Mouse (Mus musculus) MEL (cell line): ENCODE data around the gene Celsr2. TPM values are rescaled to one million over a fixed set of nuclear protein-coding genes. Genes with fewer than 3 reads are reported as not detected.
A peak's percentile ranks its signal among the peaks of the same experiment; 100 is the strongest.

Experiments
- DNase-seq: peaks from one replicate; pipeline ENCODE4 v3.0.0; 2011; ENCODE audit warnings: low read depth, low spot score
- H3K27ac ChIP-seq: 2 replicates; pipeline ENCODE4 v1.5.1; 2012; ENCODE audit warnings: low read depth, mild to moderate bottlenecking, control low read depth, low read length, moderate library complexity; ENCODE audit not compliant: control insufficient read depth
- H3K27me3 ChIP-seq, 2 experiments: fragments of 150-350 bp in 1 of 2; sonication (generic) in 1 of 2; 2 replicates each; pipeline ENCODE4 v1.6.1; 2012; ENCODE audit warnings: low read length in 2 of 2, mild to moderate bottlenecking in 2 of 2, improper control_type of control experiment in 1 of 2, moderate library complexity in 1 of 2; ENCODE audit not compliant: insufficient read depth in 2 of 2, control insufficient read depth in 1 of 2
- H3K36me3 ChIP-seq, 2 experiments: 2 replicates each; pipeline ENCODE4 v1.6.1; 2012 to 2014; ENCODE audit warnings: low read length in 2 of 2, improper control_type of control experiment in 1 of 2, inconsistent platforms in 1 of 2, mild to moderate bottlenecking in 1 of 2; ENCODE audit not compliant: insufficient read depth in 2 of 2, control insufficient read depth in 1 of 2
- H3K4me1 ChIP-seq, 2 experiments: fragments of 150-350 bp in 1 of 2; sonication (generic) in 1 of 2; 2 replicates each; pipeline ENCODE4 v1.6.1; 2012; ENCODE audit warnings: low read length in 2 of 2, improper control_type of control experiment in 1 of 2, mild to moderate bottlenecking in 1 of 2; ENCODE audit not compliant: insufficient read depth in 2 of 2, control insufficient read depth in 1 of 2
- H3K4me3 ChIP-seq, 2 experiments: fragments of 150-350 bp in 1 of 2; sonication (generic) in 1 of 2; 2 replicates each; pipeline ENCODE4 v1.5.1; 2012; ENCODE audit warnings: low read depth in 2 of 2, low read length in 2 of 2, mild to moderate bottlenecking in 2 of 2, moderate library complexity in 2 of 2, control low read depth in 1 of 2, improper control_type of control experiment in 1 of 2; ENCODE audit not compliant: control insufficient read depth in 1 of 2, insufficient read depth in 1 of 2
- H3K79me2 ChIP-seq: 2 replicates; pipeline ENCODE4 v1.6.1; 2012; ENCODE audit warnings: mild to moderate bottlenecking, low read length, moderate library complexity; ENCODE audit not compliant: control insufficient read depth, poor library complexity, insufficient read depth
- H3K9ac ChIP-seq: 2 replicates; pipeline ENCODE4 v1.6.1; 2012; ENCODE audit warnings: low read depth, mild to moderate bottlenecking, control low read depth, low read length, moderate library complexity; ENCODE audit not compliant: control insufficient read depth, poor library complexity, severe bottlenecking
- H3K9me3 ChIP-seq: fragments of 150-350 bp; sonication (generic); replicated peaks from 2 replicates; pipeline ENCODE4 v1.6.1; 2012; ENCODE audit warnings: mild to moderate bottlenecking, low read length, improper control_type of control experiment, moderate library complexity; ENCODE audit not compliant: insufficient read depth
- BHLHE40 ChIP-seq: IDR thresholded peaks from 2 replicates; pipeline ENCODE4 v1.6.1; 2012; ENCODE audit warnings: low read depth, mild to moderate bottlenecking, inconsistent platforms, low read length, improper control_type of control experiment, borderline replicate concordance
- CHD1 ChIP-seq: IDR thresholded peaks from 2 replicates; pipeline ENCODE4 v1.6.1; 2012; ENCODE audit warnings: low read depth, mild to moderate bottlenecking, inconsistent platforms, low read length, improper control_type of control experiment
- CHD2 ChIP-seq: IDR thresholded peaks from 2 replicates; pipeline ENCODE4 v1.6.1; 2011; ENCODE audit warnings: low read length, improper control_type of control experiment
- E2F4 ChIP-seq: IDR thresholded peaks from 2 replicates; pipeline ENCODE4 v1.6.1; 2011; ENCODE audit warnings: low read depth, low read length, improper control_type of control experiment, borderline replicate concordance
- EP300 ChIP-seq, 2 experiments: IDR thresholded peaks; 2 replicates each; pipeline ENCODE4 v1.6.1; 2011; ENCODE audit warnings: improper control_type of control experiment in 2 of 2, low read length in 2 of 2, low read depth in 1 of 2, mild to moderate bottlenecking in 1 of 2
- ETS1 ChIP-seq: IDR thresholded peaks from 2 replicates; pipeline ENCODE4 v1.6.1; 2012; ENCODE audit warnings: low read depth, mild to moderate bottlenecking, inconsistent platforms, low read length, improper control_type of control experiment, moderate library complexity
- GABPA ChIP-seq: IDR thresholded peaks from 2 replicates; pipeline ENCODE4 v1.6.1; 2012; ENCODE audit warnings: low read depth, mild to moderate bottlenecking, inconsistent platforms, low read length, improper control_type of control experiment, moderate library complexity
- GATA1 ChIP-seq: IDR thresholded peaks from 2 replicates; pipeline ENCODE4 v1.6.1; 2011; ENCODE audit warnings: low read depth, low read length, improper control_type of control experiment
- HCFC1 ChIP-seq: IDR thresholded peaks from 2 replicates; pipeline ENCODE4 v1.6.1; 2012; ENCODE audit warnings: low read depth, mild to moderate bottlenecking, inconsistent platforms, low read length, improper control_type of control experiment, moderate library complexity
- JUND ChIP-seq: IDR thresholded peaks from 2 replicates; pipeline ENCODE4 v1.6.1; 2011; ENCODE audit warnings: low read depth, mild to moderate bottlenecking, improper control_type of control experiment, low read length
- KAT2A ChIP-seq: conservative IDR thresholded peaks from 2 replicates; pipeline ENCODE4 v1.6.1; 2012; ENCODE audit warnings: low read depth, low read length, improper control_type of control experiment, inconsistent platforms
- MAFK ChIP-seq: IDR thresholded peaks from 2 replicates; pipeline ENCODE4 v1.6.1; 2011; ENCODE audit warnings: low read depth, mild to moderate bottlenecking, low read length, improper control_type of control experiment, borderline replicate concordance
- MAX ChIP-seq: IDR thresholded peaks from 2 replicates; pipeline ENCODE4 v1.6.1; 2011; ENCODE audit warnings: low read length, improper control_type of control experiment
- NELFE ChIP-seq: IDR thresholded peaks from 2 replicates; pipeline ENCODE4 v1.6.1; 2011; ENCODE audit warnings: low read depth, low read length, improper control_type of control experiment
- NRF1 ChIP-seq: IDR thresholded peaks from 2 replicates; pipeline ENCODE4 v1.6.1; 2014; ENCODE audit warnings: low read depth, mild to moderate bottlenecking, inconsistent platforms, low read length, improper control_type of control experiment, moderate library complexity; ENCODE audit not compliant: poor library complexity, insufficient read depth, severe bottlenecking
- POLR2A ChIP-seq, 2 experiments: IDR thresholded peaks; 2 replicates each; pipeline ENCODE4 v1.6.1; 2011 to 2012; ENCODE audit warnings: low read length in 2 of 2, mild to moderate bottlenecking in 2 of 2, control low read depth in 1 of 2, improper control_type of control experiment in 1 of 2, low read depth in 1 of 2, moderate library complexity in 1 of 2; ENCODE audit not compliant: control insufficient read depth in 1 of 2, insufficient read depth in 1 of 2, poor library complexity in 1 of 2
- POLR2AphosphoS2 ChIP-seq: IDR thresholded peaks from 2 replicates; pipeline ENCODE4 v1.6.1; 2011; ENCODE audit warnings: low read length, improper control_type of control experiment
- POLR2AphosphoS5 ChIP-seq: IDR thresholded peaks from 2 replicates; pipeline ENCODE4 v1.6.1; 2012; ENCODE audit warnings: low read depth, borderline replicate concordance, mild to moderate bottlenecking, inconsistent platforms, low read length, moderate library complexity, mixed read lengths
- RCOR1 ChIP-seq: IDR thresholded peaks from 2 replicates; pipeline ENCODE4 v1.6.1; 2012; ENCODE audit warnings: low read depth, mild to moderate bottlenecking, inconsistent platforms, low read length, improper control_type of control experiment
- SIN3A ChIP-seq: IDR thresholded peaks from 2 replicates; pipeline ENCODE4 v1.6.1; 2012; ENCODE audit warnings: low read length, improper control_type of control experiment, inconsistent platforms
- SMC3 ChIP-seq: IDR thresholded peaks from 2 replicates; pipeline ENCODE4 v1.6.1; 2011; ENCODE audit warnings: low read depth, low read length, improper control_type of control experiment
- TAL1 ChIP-seq: IDR thresholded peaks from 2 replicates; pipeline ENCODE4 v1.6.1; 2012; ENCODE audit warnings: mild to moderate bottlenecking, inconsistent platforms, low read length, moderate library complexity, mixed read lengths
- TCF12 ChIP-seq: IDR thresholded peaks from 2 replicates; pipeline ENCODE4 v1.6.1; 2014; ENCODE audit warnings: low read depth, mild to moderate bottlenecking, inconsistent platforms, low read length, improper control_type of control experiment, moderate library complexity
- UBTF ChIP-seq: IDR thresholded peaks from 2 replicates; pipeline ENCODE4 v1.6.1; 2012; ENCODE audit warnings: low read depth, mild to moderate bottlenecking, inconsistent platforms, low read length, improper control_type of control experiment, moderate library complexity, borderline replicate concordance; ENCODE audit not compliant: insufficient read depth
- USF2 ChIP-seq, 2 experiments: IDR thresholded peaks; 2 replicates each; pipeline ENCODE4 v1.6.1; 2011 to 2012; ENCODE audit warnings: improper control_type of control experiment in 2 of 2, low read length in 2 of 2, borderline replicate concordance in 1 of 2, inconsistent platforms in 1 of 2, low read depth in 1 of 2, mild to moderate bottlenecking in 1 of 2; ENCODE audit not compliant: insufficient read depth in 1 of 2
- polyA plus RNA-seq, 2 experiments: library from polyadenylated mRNA; stranded (reverse) in 1 of 2; unstranded in 1 of 2; fragments of >175 nt in 1 of 2; fragments of >200 nt in 1 of 2; gene quantifications; 2 replicates each; pipeline versions ENCODE4 v1.2.1 to v1.2.4; 2012; ENCODE audit warnings: low replicate concordance in 2 of 2, low read depth in 1 of 2; ENCODE audit not compliant: insufficient read length in 2 of 2, insufficient read depth in 1 of 2, missing spikeins in 1 of 2
- total RNA-seq: library from RNA; depleted of rRNA; stranded (reverse); fragments of 300-350 nt; gene quantifications from 2 replicates; pipeline ENCODE4 v1.2.3, GENCODE M21; 2012

Celsr2 gene
- total and polyA plus RNA-seq, 3 experiments: 0.04 TPM; not detected in 2

DNA sequence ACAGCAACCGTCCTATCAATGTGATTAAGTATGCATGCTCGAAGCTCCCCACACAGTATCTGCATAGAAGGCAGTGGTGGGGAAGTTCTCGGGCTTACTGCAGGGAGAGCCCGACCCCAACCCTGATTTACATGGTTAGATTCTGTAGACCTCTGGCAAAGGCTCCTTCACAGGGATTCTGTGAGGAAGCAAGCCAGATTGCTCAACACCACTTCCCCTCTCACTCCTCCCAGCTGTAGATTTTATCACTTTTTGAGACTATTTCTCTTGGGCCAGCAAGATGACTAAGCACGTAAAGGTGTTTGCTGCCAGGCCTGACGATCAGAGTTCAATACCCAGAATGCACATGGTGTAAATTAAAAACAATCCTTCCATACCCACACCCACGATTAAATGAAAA, 69.5 kb downstream of the Celsr2 start:
- DNase-seq: peak; percentile 48
- peaks cover 2 to 3% of the 10 kb centered on the region in 2 experiments; a peak in 2 of 4 replicates for H3K4me1 ChIP-seq
- TF ChIP-seq HCFC1: no peak
- TF ChIP-seq TAL1: no peak
- TF ChIP-seq ETS1: peak; percentile 79
- 0 out of 4 replicates have a peak, but pooled peaks of 1 of the 2 experiments have one; percentile 12 for TF ChIP-seq EP300 (IDR thresholded peaks at IDR 0.05; ENCODE audit: low read depth in 1 of 2, low read length in 2 of 2)
- peak; percentile 72; the same call in 1 of the 2 replicates for TF ChIP-seq RCOR1
- TF ChIP-seq SIN3A: 0 out of 2 replicates have a peak, but pooled peaks have one; percentile 12
- TF ChIP-seq USF2 (IDR thresholded peaks at IDR 0.05; ENCODE audit: borderline replicate concordance in 1 of 2, insufficient read depth in 1 of 2, low read depth in 1 of 2, low read length in 2 of 2): no peak
- peak; percentile 64 for TF ChIP-seq GATA1
- TF ChIP-seq, all 39 proteins: peak for 5
- H3K27ac ChIP-seq: no peak overlapping the region
- H3K36me3 ChIP-seq: peaks cover 0 to 3% of the 10 kb centered on the region in 2 experiments; a peak in 2 of 4 replicates
- H3K27me3 ChIP-seq: no peaks in the 10 kb centered on the region
- H3K79me2 ChIP-seq: no peaks in the 10 kb centered on the region
- H3K4me3 ChIP-seq: no peak overlapping the region
- no peaks in the 10 kb centered on the region for H3K9me3 ChIP-seq
- H3K9ac ChIP-seq: no peak overlapping the region

DNA sequence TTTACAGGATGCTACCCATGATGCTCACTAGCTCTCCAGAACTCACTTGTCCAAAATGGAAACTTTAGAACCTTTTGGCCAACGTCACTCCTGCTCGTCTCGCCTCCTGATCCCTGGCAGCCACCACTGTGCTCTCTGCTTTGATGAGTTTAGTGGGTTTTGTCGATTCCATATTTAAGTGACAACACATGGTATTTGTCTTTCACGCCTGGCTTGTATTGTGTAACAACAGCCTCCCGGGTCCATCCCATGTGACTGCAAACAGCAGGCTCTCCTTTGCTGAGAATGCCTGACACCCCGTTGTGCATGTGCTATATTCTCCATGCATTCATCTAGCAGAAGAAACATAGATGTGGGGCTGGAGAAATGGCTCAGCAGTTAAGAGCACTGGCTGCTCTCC, 73.2 kb downstream of the Celsr2 start:
- Histone ChIP-seq H3K9ac (no peak overlapping the region), H3K36me3 (peaks cover 0 to 3% of the 10 kb centered on the region in 2 experiments; a peak in 2 of 4 replicates), H3K27me3 (no peaks in the 10 kb centered on the region), H3K79me2 (no peaks in the 10 kb centered on the region), H3K4me1 (peaks cover 0 to 3% of the 10 kb centered on the region in 2 experiments; a peak in 1 of 4 replicates), H3K27ac (no peak overlapping the region), H3K9me3 (no peaks in the 10 kb centered on the region), H3K4me3 (no peak overlapping the region)
- no peak for DNase-seq
- TF ChIP-seq NRF1 (no peak), E2F4 (no peak), TCF12 (no peak), GABPA (no peak)
- TF ChIP-seq, all 39 proteins: peak for 0

DNA sequence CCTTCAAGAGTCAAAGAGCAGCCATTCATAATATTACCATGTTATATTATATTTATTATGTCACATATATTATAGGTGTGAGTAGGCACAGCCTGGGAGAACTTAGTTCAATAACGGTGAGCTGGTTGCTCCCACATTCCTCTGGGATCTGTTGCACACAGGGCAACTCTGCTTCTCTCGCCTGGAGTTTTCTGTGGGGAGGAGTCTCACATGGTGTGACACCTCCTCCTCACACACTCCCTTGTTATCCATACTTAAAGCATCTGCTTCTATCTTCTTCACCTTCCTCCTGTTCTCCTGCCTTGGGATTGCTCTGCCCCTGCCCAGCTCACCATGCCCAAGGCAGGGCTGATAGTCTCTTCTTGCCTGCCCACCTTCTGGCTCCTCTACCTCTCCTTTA, 74.3 kb downstream of the Celsr2 start:
- TF ChIP-seq CHD2 (no peak), POLR2AphosphoS5 (no peak), CHD1 (no peak), JUND (no peak), BHLHE40 (no peak), MAX (no peak), MAFK (no peak), POLR2A (IDR thresholded peaks at IDR 0.05; ENCODE audit: control insufficient read depth in 1 of 2, insufficient read depth in 1 of 2, low read depth in 1 of 2, low read length in 2 of 2, poor library complexity in 1 of 2) (no peak), EP300 (IDR thresholded peaks at IDR 0.05; ENCODE audit: low read depth in 1 of 2, low read length in 2 of 2) (no peak), SIN3A (no peak), POLR2AphosphoS2 (no peak), UBTF (no peak), SMC3 (no peak), TAL1 (no peak), E2F4 (no peak), NELFE (no peak), KAT2A (no peak)
- no peak overlapping the region for H3K27ac ChIP-seq
- no peaks in the 10 kb centered on the region for H3K9me3 ChIP-seq
- no peak overlapping the region for H3K9ac ChIP-seq
- H3K79me2 ChIP-seq: no peaks in the 10 kb centered on the region
- no peaks in the 10 kb centered on the region for H3K27me3 ChIP-seq
- peaks cover 0 to 3% of the 10 kb centered on the region in 2 experiments; a peak in 2 of 4 replicates for H3K36me3 ChIP-seq
- DNase-seq: no peak
- H3K4me3 ChIP-seq: no peak overlapping the region
- peaks cover 0 to 3% of the 10 kb centered on the region in 2 experiments; a peak in 1 of 4 replicates for H3K4me1 ChIP-seq
